22 mouse cellular contexts compared by ENCODE assay signal in genomic region chr9:41038150-41038664, GRCm38 (mm10). TPM values are rescaled to one million over a fixed set of nuclear protein-coding genes. Genes with fewer than 3 reads are reported as not detected.
A peak's percentile ranks its signal among the peaks of the same experiment; 100 is the strongest.
DNase-seq lines count a peak whose midpoint lies in the region; ATAC-seq lines count a peak whose summit lies in the region.
"Had no signal": no experiment of that assay in that cellular context is flagged by ENCODE, and none has a peak within 500 bp of the region (broad histone marks: within the 10 kb centered on the region; RNA-seq: fewer than 3 reads in every experiment).

No protein-coding gene starts in this region.

- no peaks in the 10 kb centered on the region for H3K27me3 ChIP-seq in hindbrain, embryonic 10.5 days (ENCODE audit: insufficient read depth, poor library complexity, severe bottlenecking)
- no peaks in the 10 kb centered on the region for H3K27me3 ChIP-seq in hindbrain, embryonic 12.5 days
- no peaks in the 10 kb centered on the region for H3K27me3 ChIP-seq in embryonic facial prominence, embryonic 12.5 days
- H3K27me3 ChIP-seq in limb, embryonic 10.5 days (ENCODE audit: low read depth, poor library complexity, severe bottlenecking) = no peaks in the 10 kb centered on the region
- H3K27me3 ChIP-seq: forebrain, embryonic 15.5 days; stomach, embryonic 15.5 days had no signal

- whole genome bisulfite sequencing in hindbrain, embryonic 10.5 days = 58% methylated on average over 9 of the region's 9 CpGs
- WGBS in hindbrain, embryonic 12.5 days = 59% methylated on average over 9 of the region's 9 CpGs
- WGBS in embryonic facial prominence, embryonic 12.5 days = 44% methylated on average over 9 of the region's 9 CpGs
- 76% methylated on average over 9 of the region's 9 CpGs for WGBS in limb, embryonic 10.5 days

- H3K4me2 ChIP-seq in hindbrain, embryonic 12.5 days (replicated peaks) = no peak overlapping the region
- H3K4me2 ChIP-seq in embryonic facial prominence, embryonic 12.5 days (replicated peaks) = no peak overlapping the region
- H3K4me2 ChIP-seq: forebrain, embryonic 15.5 days; heart, embryonic 11.5 days; hindbrain, embryonic 14.5 days; liver, embryonic 11.5 days; stomach, embryonic 15.5 days had no signal

- H3K36me3 ChIP-seq in hindbrain, embryonic 10.5 days = 0 out of 2 replicates have a peak, but pooled peaks cover 2% of the 10 kb centered on the region
- no peaks in the 10 kb centered on the region for H3K36me3 ChIP-seq in hindbrain, embryonic 12.5 days
- no peaks in the 10 kb centered on the region for H3K36me3 ChIP-seq in embryonic facial prominence, embryonic 12.5 days
- peaks cover 7% of the 10 kb centered on the region; the same call in 1 of the 2 replicates for H3K36me3 ChIP-seq in limb, embryonic 10.5 days
- H3K36me3 ChIP-seq: stomach, embryonic 15.5 days had no signal

- peak; percentile 18 for DNase-seq in hindbrain, embryonic 10.5 days (ENCODE audit: low spot score)
- peak; percentile 43 for DNase-seq in limb, embryonic 10.5 days (ENCODE audit: low spot score)
- DNase-seq in testis, postnatal 14 days (ENCODE audit: low spot score) = no peak
- no peak for DNase-seq in adrenal gland, adult 18-20 months (ENCODE audit: low spot score in 2 of 2)
- no peak for DNase-seq in right cerebral cortex, postnatal 14 days
- DNase-seq: adrenal gland, postnatal 10 days; cerebellum, postnatal 36 days; heart, postnatal 10 days; kidney, adult 8-10 months; kidney, postnatal 14 days; lung, adult 18-20 months; lung, postnatal 36 days; thymus, adult 2 months had no signal

- ATAC-seq in hindbrain, embryonic 12.5 days (ENCODE audit: low FRiP score) = no peak
- peak; percentile 59; the same call in 1 of the 2 replicates for ATAC-seq in embryonic facial prominence, embryonic 12.5 days (ENCODE audit: insufficient number of reproducible peaks, insufficient read depth, low FRiP score, low TSS enrichment)
- ATAC-seq: forebrain, embryonic 15.5 days had no signal

- H3K4me1 ChIP-seq in hindbrain, embryonic 10.5 days (replicated peaks) = peaks cover 16% of the 10 kb centered on the region
- H3K4me1 ChIP-seq in hindbrain, embryonic 12.5 days = peaks cover 14% of the 10 kb centered on the region
- H3K4me1 ChIP-seq in embryonic facial prominence, embryonic 12.5 days = peaks cover 14% of the 10 kb centered on the region; the same call in 1 of the 2 replicates
- H3K4me1 ChIP-seq in limb, embryonic 10.5 days = peaks cover 15% of the 10 kb centered on the region; the same call in 1 of the 2 replicates
- H3K4me1 ChIP-seq: forebrain, embryonic 15.5 days; stomach, embryonic 15.5 days had no signal

- no peak overlapping the region for H3K4me3 ChIP-seq in hindbrain, embryonic 10.5 days
- no peak overlapping the region for H3K4me3 ChIP-seq in hindbrain, embryonic 12.5 days
- H3K4me3 ChIP-seq in embryonic facial prominence, embryonic 12.5 days = no peak overlapping the region
- no peak overlapping the region for H3K4me3 ChIP-seq in limb, embryonic 10.5 days
- H3K4me3 ChIP-seq: forebrain, embryonic 15.5 days; left cerebral cortex, adult 2 months; stomach, embryonic 15.5 days had no signal

- H3K9ac ChIP-seq in hindbrain, embryonic 12.5 days = no peak overlapping the region
- H3K9ac ChIP-seq in embryonic facial prominence, embryonic 12.5 days = no peak overlapping the region
- H3K9ac ChIP-seq: forebrain, embryonic 15.5 days; hindbrain, embryonic 14.5 days; stomach, embryonic 15.5 days had no signal

- H3K9me3 ChIP-seq in hindbrain, embryonic 10.5 days = no peaks in the 10 kb centered on the region
- H3K9me3 ChIP-seq in hindbrain, embryonic 12.5 days (replicated peaks) = no peaks in the 10 kb centered on the region
- H3K9me3 ChIP-seq in embryonic facial prominence, embryonic 12.5 days = no peaks in the 10 kb centered on the region
- no peaks in the 10 kb centered on the region for H3K9me3 ChIP-seq in limb, embryonic 10.5 days (replicated peaks)
- H3K9me3 ChIP-seq: forebrain, embryonic 15.5 days; stomach, embryonic 15.5 days had no signal

- peak overlapping the region; percentile 73 for H3K27ac ChIP-seq in hindbrain, embryonic 10.5 days
- no peak overlapping the region for H3K27ac ChIP-seq in hindbrain, embryonic 12.5 days
- peak overlapping the region; percentile 74 for H3K27ac ChIP-seq in embryonic facial prominence, embryonic 12.5 days
- H3K27ac ChIP-seq in limb, embryonic 10.5 days = peak overlapping the region; percentile 83
- H3K27ac ChIP-seq: forebrain, embryonic 15.5 days; hindbrain, embryonic 14.5 days; left cerebral cortex, adult 2 months; stomach, embryonic 15.5 days had no signal

RNA-seq across cellular contexts. Expression of gene Crtam, which starts 33.8 kb away (rescaled TPM):
- polyA plus RNA-seq in hindbrain, embryonic 10.5 days (2016; fragmentation: Nextera tagmentation; extraction: Ambion mirVana) = 0.09 and 0.13 TPM in 2 replicates
- 0.18 and 0.30 TPM in 2 replicates for polyA plus RNA-seq in hindbrain, embryonic 12.5 days (2016; fragmentation: Nextera tagmentation; extraction: Ambion mirVana)
- 0.25 and 0.29 TPM in 2 replicates for polyA plus RNA-seq in embryonic facial prominence, embryonic 12.5 days (2016; fragmentation: Nextera tagmentation; extraction: Ambion mirVana)
- polyA plus RNA-seq in limb, embryonic 10.5 days (2016; fragmentation: Nextera tagmentation; extraction: Ambion mirVana) = 0.08 and 0.16 TPM in 2 replicates
- total RNA-seq in adrenal gland, adult 18-20 months (2021) = under 1 TPM in 1 of 2 experiments, not detected in 1; 0.17 TPM
- total RNA-seq: gastrocnemius, adult 18-20 months had no signal
- polyA plus RNA-seq: forebrain, embryonic 15.5 days; stomach, embryonic 15.5 days had no signal

Comparison
In these comparisons a context has a peak if more than half of its experiments do, and no peak if none do; other contexts are left out.
1. DNase-seq: peak in hindbrain, embryonic 10.5 days (single experiment) and limb, embryonic 10.5 days (single experiment); none in testis, postnatal 14 days (single experiment), adrenal gland, adult 18-20 months (0 of 2) and right cerebral cortex, postnatal 14 days (single experiment).